Mouse (Mus musculus): Measurements from ENCODE around the gene Ttll3.

DNA sequence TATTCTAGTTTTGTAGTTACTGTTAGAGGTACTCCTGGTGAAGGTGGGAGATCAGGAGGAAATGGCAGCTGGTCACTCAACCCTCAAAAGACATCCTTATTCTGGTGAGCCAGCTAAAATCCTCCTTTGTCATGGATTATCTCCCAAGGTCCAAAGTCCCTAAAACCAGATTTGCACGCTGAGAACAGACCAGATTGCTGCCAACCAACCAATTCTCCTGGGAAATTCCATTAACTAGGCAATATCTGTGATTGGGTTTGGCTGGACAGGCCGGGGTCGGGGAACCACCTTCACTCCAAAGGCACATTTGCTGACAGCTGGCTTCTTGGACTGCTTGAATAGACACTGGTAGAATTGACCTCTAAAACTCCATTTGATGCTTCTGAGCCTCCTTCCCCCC lies 1.7 kb downstream of the Ttll3 start:
- no peak for TF ChIP-seq CTCF (IDR thresholded peaks at IDR 0.05; ENCODE audit: borderline replicate concordance, insufficient read depth, low read depth, low read length)
- no peak for TF ChIP-seq POLR2A (IDR thresholded peaks at IDR 0.05; ENCODE audit: borderline replicate concordance, insufficient read depth, low read length)
